Mouse (Mus musculus) bone marrow, adult 2 months (tissue): ENCODE data around the gene Smco3. TPM values are rescaled to one million over a fixed set of nuclear protein-coding genes. Genes with fewer than 3 reads are reported as not detected.
"Not testable (repeated sequence)": the region's sequence is repeated elsewhere in the genome, so short reads cannot be mapped to it uniquely, and the experiment has no call there.

Source experiments
- H3K27ac ChIP-seq: fragments of 200-500 bp; 2 replicates; pipeline ENCODE4 v1.5.1; 2012; ENCODE audit warnings: low read depth, mild to moderate bottlenecking, control low read depth, inconsistent platforms, low read length; ENCODE audit not compliant: control insufficient read depth, poor library complexity, insufficient read depth
- H3K4me1 ChIP-seq: fragments of 200-500 bp; 2 replicates; pipeline ENCODE4 v1.6.1; 2011; ENCODE audit warnings: low read length; ENCODE audit not compliant: control insufficient read depth, insufficient read depth
- H3K4me3 ChIP-seq: fragments of 200-500 bp; replicated peaks from 2 replicates; pipeline ENCODE3; 2011; ENCODE audit warnings: mild to moderate bottlenecking, low read depth, low read length, control low read depth; ENCODE audit not compliant: control insufficient read depth
- CTCF ChIP-seq: fragments of 200-500 bp; IDR thresholded peaks from 2 replicates; pipeline ENCODE4 v1.5.1; 2011; ENCODE audit warnings: low read length, control low read depth; ENCODE audit not compliant: control insufficient read depth, insufficient read depth
- POLR2A ChIP-seq: fragments of 200-500 bp; IDR thresholded peaks from 2 replicates; pipeline ENCODE4 v1.6.1; 2011; ENCODE audit warnings: low read depth, mild to moderate bottlenecking, control low read depth, low read length, borderline replicate concordance; ENCODE audit not compliant: control insufficient read depth
- WGBS: fragments of 180-500 bp; shearing (Covaris S2); methylation state at CpG from one replicate; pipeline ENCODE4 v1.1.7; 2018; 5-methylcytosine and 5-hydroxymethylcytosine counted together
- polyA plus RNA-seq: library from polyadenylated mRNA; stranded (reverse); fragments of >200 nt; gene quantifications from 2 replicates; pipeline ENCODE4 v1.2.4, GENCODE M21; 2011; ENCODE audit warnings: low replicate concordance; ENCODE audit not compliant: missing spikeins, insufficient read depth, insufficient read length

Gene Smco3
- polyA plus RNA-seq, 1 experiment: 1.9 TPM

- WGBS: 81% methylated on average over 5 of the region's 5 CpGs
- TF ChIP-seq POLR2A (no peak), CTCF (no peak)
- Histone ChIP-seq H3K27ac (no peak overlapping the region), H3K4me1 (peaks cover 2% of the 10 kb centered on the region; the same call in 1 of the 2 replicates), H3K4me3 (no peak overlapping the region)
Measured at GRCm38 (mm10) chr6:136806819-136807218, 28.4 kb downstream of the Smco3 start.

DNA sequence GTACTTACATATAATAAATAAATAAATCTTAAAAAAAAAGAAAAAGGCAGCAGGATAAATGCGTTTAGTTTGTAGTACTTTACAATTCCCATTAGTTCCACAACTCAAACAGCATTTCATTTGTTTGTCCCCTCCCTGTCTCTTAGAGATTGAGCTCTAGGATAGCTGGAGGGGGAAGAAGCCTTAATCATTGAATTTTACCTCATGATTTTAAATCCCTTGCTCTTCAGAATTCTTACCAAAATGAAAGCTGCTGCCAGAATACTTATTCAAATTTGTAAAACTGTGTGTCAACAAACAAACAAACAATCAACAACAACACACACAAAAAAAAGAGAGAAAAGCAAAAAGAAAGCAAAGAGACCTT is 29.9 kb downstream of the Smco3 start:
- no peak overlapping the region for H3K4me3 ChIP-seq
- WGBS: 66% methylated on average over 1 of the region's 1 CpGs
- H3K4me1 ChIP-seq: peaks cover 2% of the 10 kb centered on the region; the same call in 1 of the 2 replicates
- TF ChIP-seq CTCF: no peak
- TF ChIP-seq POLR2A: no peak
- no peak overlapping the region for H3K27ac ChIP-seq

DNA sequence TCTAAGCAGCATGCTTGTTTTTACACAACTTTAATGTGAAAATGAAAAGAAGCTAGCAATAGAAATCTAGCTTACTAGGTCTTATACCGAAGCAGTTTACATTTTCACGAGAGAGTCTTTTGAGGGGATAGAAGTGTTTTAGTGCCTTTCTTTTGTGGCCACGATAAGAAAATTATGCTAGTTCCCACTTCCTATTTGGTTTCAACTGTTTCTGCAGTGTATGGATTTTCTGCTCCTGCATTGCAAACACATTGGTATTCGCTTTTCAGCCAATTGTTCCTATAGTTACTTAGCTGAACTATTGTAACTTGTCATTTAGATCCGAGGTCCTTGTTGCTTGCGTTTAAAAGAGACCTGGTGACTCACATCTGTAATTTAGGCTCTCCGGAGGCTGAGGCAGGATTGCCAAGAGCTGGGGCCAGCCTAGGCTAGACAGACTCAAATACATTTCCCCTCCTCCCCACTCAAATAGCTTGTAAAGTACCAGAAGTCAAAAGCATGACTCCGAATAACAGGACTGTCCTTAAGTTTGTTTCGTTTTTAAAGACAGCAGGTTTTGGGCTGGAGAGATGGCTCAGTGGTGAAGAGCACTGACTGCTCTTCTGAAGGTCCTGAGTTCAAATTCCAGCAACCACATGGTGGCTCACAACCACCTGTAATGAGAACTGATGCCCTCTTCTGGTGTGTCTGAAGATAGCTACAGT is 30.4 kb downstream of the Smco3 start:
- H3K4me1 ChIP-seq: no peaks in the 10 kb centered on the region
- peak overlapping the region; percentile 75 for H3K27ac ChIP-seq
- 2% methylated on average over 9 of the region's 9 CpGs for WGBS
- H3K4me3 ChIP-seq: peak overlapping the region; percentile 49
- TF ChIP-seq POLR2A (no peak), CTCF (no peak)

DNA sequence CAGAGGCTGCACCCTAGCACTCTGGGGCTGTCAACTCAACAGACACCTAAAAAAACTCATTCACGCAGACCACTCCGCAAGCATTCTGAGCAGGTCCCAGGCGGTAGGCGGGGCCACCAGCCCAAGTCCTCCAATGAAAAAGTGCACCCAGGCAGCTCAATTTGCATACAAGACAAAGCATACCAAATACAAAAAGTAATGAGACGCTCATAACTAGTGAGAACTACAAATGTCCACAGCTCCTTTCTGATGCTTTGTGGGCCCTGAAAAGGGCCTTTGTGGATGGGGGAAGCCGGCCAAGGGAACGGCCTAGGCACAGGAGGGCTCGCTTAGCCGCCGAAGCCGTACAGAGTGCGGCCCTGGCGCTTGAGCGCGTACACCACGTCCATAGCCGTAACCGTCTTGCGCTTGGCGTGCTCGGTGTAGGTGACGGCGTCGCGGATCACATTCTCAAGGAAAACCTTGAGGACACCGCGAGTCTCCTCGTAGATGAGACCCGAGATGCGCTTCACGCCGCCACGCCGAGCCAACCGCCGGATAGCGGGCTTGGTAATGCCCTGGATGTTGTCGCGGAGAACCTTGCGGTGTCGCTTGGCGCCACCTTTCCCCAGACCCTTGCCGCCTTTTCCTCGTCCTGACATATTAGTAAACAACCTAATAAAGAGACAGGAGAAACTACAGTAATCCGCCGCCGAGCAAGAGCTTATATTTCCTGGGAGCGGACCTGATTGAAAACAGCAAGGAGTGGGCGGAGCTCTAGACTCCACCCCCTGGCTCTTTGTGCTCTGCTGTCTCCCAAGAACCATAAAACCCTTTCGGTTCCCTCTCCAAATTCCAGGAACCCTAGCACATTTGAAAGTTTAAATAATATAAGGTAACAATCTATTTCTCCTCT is 31.3 kb downstream of the Smco3 start, which contains the start of gene Hist4h4:
Hist4h4 (minus strand) TSS at position 677 of the 895 bp plus-strand sequence.
- Histone ChIP-seq H3K27ac (peak within 1 kb of the TSS; percentile 99), H3K4me1 (no peaks in the 10 kb centered on the region)
- under 1% methylated on average over 50 of the region's 50 CpGs for WGBS

GRCm38 (mm10) chr6:136803093-136803738 is 32.0 kb downstream of the Smco3 start:
- no peaks in the 10 kb centered on the region for H3K4me1 ChIP-seq
- peak overlapping the region; percentile 99 for H3K27ac ChIP-seq
- peak overlapping the region; percentile 16 for H3K4me3 ChIP-seq
- TF ChIP-seq POLR2A: no peak
- WGBS: 12% methylated on average over 12 of the region's 12 CpGs

More for the DNA sequence above, 31.3 kb downstream of the Smco3 start, which contains the start of gene Hist4h4:
- peak within 1 kb of the TSS; percentile 77 for H3K4me3 ChIP-seq
- TF ChIP-seq CTCF (no peak), POLR2A (peak; percentile 100)

GRCm38 (mm10) chr6:136801274-136801673 is 34.0 kb downstream of the Smco3 start:
- no peak for TF ChIP-seq CTCF
- no peak for TF ChIP-seq POLR2A
- WGBS: 84% methylated on average over 6 of the region's 6 CpGs
- H3K27ac ChIP-seq: no peak overlapping the region
- H3K4me3 ChIP-seq: no peak overlapping the region
- H3K4me1 ChIP-seq: no peaks in the 10 kb centered on the region; the same call in 1 of the 2 replicates

- no peaks in the 10 kb centered on the region; the same call in 1 of the 2 replicates for H3K4me1 ChIP-seq
- 91% methylated on average over 8 of the region's 8 CpGs for WGBS
- TF ChIP-seq CTCF (no peak), POLR2A (no peak)
Measured at GRCm38 (mm10) chr6:136800710-136801109, 34.5 kb downstream of the Smco3 start.

DNA sequence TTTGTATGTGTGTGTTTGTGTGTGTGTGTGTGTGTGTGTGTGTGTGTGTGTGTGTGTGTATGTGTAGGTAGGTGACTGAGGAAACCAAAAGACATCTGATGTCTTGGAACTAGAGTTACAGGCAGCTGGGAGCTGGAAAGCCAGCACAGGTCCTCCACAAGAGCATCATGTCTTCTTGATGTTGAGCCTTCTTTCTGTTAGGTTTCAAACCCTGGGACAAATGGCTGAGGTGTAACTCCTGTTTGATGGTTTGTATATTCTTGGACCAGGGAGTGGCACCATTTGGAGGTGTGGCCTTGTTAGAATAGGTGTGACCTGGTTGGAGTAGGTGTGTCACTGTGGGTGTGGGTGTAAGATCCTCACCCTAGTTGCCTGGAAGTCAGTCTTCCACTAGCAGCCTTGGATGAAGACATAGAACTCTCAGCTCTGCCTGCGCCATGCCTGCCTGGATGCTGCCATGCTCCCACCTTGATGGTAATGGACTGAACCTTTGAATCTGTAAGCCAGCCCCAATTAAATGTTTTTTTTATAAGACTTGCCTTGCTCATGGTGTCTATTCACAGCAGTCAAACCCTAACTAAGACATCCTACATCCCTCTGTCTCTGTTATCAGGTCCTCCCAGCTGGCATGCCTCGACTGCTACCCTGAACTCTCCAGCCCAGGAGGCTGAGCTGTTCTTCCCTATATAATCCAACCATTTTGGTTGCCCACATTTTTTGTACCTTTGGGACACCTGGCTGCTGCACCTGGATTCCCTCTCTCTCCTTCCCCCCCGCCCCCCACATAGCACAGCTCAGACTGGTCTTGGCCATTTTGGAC is 37.2 kb downstream of the Smco3 start:
- H3K27ac ChIP-seq: peak overlapping the region; percentile 79
- not testable (repeated sequence) for H3K4me1 ChIP-seq
- peak overlapping the region; percentile 59 for H3K4me3 ChIP-seq
- whole genome bisulfite sequencing: 75% methylated on average over 3 of the region's 3 CpGs

More at GRCm38 (mm10) chr6:136800710-136801109, 34.5 kb downstream of the Smco3 start:
- H3K27ac ChIP-seq: no peak overlapping the region
- no peak overlapping the region for H3K4me3 ChIP-seq
